Mouse (Mus musculus) 416B (cell line): Measurements from ENCODE around the gene Arhgap44.

Experiments
- DNase-seq: peaks from one replicate; pipeline ENCODE4 v3.0.0; 2011; ENCODE audit warnings: low read depth

Arhgap44 gene

GRCm38 (mm10) chr11:65003611-65004010 lies 159.2 kb downstream of the Arhgap44 start:
- DNase-seq: no peak

GRCm38 (mm10) chr11:65001729-65002128 lies 161.0 kb downstream of the Arhgap44 start:
- DNase-seq: no peak

- DNase-seq: no peak
These were observed 163.1 kb downstream of the Arhgap44 start for GRCm38 (mm10) chr11:64999685-65000084.

DNA sequence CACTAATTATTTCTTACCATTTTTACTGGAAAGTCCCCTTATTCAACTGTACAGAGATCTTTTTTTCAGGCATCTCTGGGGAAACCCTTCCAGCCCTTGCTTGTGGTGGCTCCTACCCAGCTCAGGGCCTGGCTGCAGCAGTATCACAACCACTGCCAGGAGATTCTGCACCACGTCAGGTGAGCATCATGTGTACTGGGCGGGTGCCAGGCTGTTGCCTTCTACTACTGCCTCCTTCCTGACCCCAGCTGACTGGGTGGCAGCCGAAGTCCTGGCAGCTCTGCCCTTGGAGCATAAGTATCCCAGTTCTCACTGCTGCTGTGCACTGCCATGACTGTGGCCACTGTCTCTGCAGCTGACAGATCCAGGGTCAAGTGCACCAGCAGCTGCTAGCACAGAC lies 164.3 kb downstream of the Arhgap44 start:
- no peak for DNase-seq

GRCm38 (mm10) chr11:64988556-64988955 lies 174.2 kb downstream of the Arhgap44 start:
- DNase-seq: no peak

DNA sequence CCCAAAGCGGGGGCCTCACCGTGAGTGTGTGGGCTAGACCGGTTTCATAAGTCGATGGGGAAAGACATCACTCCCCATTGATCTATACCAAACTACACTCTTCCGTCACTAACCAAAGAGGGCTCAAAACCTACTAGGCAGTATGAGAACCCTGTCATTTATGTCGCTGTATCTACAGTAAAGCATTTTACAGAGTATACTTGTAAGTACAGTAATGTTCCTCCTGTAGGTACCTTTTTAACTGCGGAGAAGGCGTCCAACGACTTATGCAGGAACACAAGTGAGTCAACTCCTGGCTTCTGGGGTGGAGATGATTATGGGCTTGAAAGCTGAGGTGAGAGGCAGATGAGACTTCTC lies 183.3 kb downstream of the Arhgap44 start:
- DNase-seq: peak; percentile 28

DNA sequence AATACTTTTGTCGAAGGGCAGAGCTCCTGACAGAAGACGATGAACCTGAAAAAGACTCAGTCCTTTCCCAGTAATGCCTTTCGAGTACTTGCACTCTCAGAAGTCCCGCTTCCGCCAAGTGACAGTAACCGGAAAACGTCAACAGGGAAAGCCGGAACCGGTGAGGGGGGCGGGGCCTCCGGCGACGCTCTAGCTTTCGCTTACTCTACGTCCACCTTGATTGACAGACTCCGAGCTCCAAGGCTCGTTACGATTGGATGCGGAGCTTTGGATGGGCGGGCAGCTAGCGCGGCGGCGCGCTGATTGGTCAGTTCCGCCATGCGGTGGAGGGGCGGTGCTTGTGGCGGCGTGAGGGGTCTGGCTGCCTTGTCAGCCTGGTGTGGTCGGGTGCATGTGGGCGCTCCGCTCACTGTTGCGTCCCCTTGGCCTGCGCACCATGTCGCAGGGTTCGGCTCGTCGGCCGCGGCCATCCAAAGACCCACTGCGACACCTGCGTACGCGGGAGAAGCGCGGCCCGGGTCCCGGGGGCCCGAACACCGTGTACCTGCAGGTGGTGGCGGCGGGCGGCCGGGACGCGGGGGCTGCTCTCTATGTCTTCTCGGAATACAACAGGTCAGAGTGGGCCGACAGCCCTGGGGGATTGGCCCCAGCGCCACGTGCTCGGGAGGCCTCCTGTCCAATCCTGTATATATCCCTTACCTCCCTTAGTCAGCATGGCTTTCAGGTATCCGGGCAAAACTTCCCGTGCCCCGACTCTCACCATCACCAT lies 183.9 kb downstream of the Arhgap44 start, which contains the start of gene Elac2:
Gene Elac2, plus strand, starts transcription at position 319 of the 769 bp plus-strand sequence.
- peak; percentile 98 for DNase-seq

GRCm38 (mm10) chr11:64972418-64972817 lies 190.3 kb downstream of the Arhgap44 start:
- no peak for DNase-seq

GRCm38 (mm10) chr11:64971471-64971988 lies 191.2 kb downstream of the Arhgap44 start:
- peak; percentile 7 for DNase-seq

DNA sequence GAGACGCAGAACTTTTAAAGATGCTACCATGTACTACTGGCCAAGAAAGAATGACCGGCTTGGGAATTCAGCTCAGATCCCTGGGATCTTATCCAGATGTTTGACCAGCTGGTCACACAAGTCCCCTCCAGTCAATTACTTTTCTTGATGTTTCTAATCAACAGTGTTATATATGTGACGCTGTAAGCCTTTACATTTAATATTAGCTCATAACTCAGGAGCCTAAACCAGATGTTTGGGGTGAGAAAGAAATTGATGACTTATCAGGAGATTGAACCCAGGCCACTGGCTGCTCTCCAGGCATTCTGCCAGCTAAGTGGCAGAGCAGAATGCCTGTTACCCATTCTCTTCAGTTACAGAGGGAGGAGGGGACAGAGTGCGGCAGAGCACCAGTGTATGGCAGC lies 193.8 kb downstream of the Arhgap44 start:
- DNase-seq: no peak

DNA sequence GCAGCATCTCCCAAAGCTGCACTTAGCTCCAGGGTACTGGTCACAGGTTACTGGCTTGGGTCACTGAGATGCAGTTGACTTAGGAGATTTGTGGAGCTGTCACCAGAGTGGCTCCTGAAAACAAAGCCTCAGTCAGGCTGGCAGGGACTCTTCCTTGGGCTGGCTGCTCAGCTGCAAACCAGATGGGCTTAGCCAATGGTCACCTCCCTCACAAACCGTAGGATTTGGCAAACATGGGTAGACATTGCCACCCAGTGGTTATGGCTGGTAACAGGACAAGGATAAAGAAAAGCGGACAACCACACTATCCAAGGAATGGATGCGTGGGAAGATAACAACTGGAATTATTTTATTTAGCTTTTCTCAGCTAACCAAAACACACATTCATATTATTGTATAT lies 194.3 kb downstream of the Arhgap44 start:
- DNase-seq: peak; percentile 56

DNA sequence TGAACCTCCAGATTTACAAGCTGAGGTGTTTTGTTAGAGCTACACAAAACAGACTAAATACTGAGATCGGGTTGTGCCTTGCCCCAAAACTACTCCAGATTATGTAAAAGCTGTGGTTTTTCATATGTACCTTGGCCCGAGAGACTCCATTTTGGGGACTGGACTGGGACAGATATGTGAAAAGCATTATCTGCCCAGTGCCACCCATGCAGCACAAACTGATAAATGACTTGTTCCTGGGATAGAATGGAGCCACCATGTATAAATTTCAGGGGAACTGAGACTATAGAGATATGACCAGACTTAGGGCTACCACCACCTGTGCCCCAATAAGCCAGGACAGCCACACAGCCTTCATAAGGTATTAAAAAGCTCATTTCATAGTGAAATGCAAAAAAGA lies 200.1 kb downstream of the Arhgap44 start:
- DNase-seq: no peak

GRCm38 (mm10) chr11:64956962-64957729 lies 205.6 kb downstream of the Arhgap44 start:
- DNase-seq: no peak
